Mouse (Mus musculus) gastrocnemius, adult 18-20 months (tissue): ENCODE results near the gene Tgoln1. TPM values are rescaled to one million over a fixed set of nuclear protein-coding genes. Genes with fewer than 3 reads are reported as not detected.

ENCODE experiments used
- DNase-seq: peaks from one replicate; pipeline ENCODE4 v3.0.0; 2021; ENCODE audit warnings: low spot score
- total RNA-seq, 2 experiments: library from RNA; stranded (reverse); gene quantifications; 2 replicates each; pipeline ENCODE4 v1.2.3; 2021

Gene Tgoln1
- total RNA-seq, 2 experiments from 2014 or later = 24.0 to 27.9 TPM

GRCm38 (mm10) chr6:72630961-72631360 is 14.2 kb upstream of the Tgoln1 start:
- no peak for DNase-seq

- no peak for DNase-seq
Observed at GRCm38 (mm10) chr6:72630370-72630769, 13.6 kb upstream of the Tgoln1 start.

- no peak for DNase-seq
Observed at GRCm38 (mm10) chr6:72627276-72627675, 10.5 kb upstream of the Tgoln1 start.

- no peak for DNase-seq
Observed at GRCm38 (mm10) chr6:72626391-72626790, 9.6 kb upstream of the Tgoln1 start.

- peak; percentile 77 for DNase-seq
Observed at GRCm38 (mm10) chr6:72623661-72624402, 7.0 kb upstream of the Tgoln1 start.

GRCm38 (mm10) chr6:72622917-72623316 is 6.1 kb upstream of the Tgoln1 start:
- no peak for DNase-seq

GRCm38 (mm10) chr6:72620920-72621319 is 4.1 kb upstream of the Tgoln1 start:
- DNase-seq = no peak

GRCm38 (mm10) chr6:72619734-72620532 is 3.1 kb upstream of the Tgoln1 start:
- DNase-seq = no peak

GRCm38 (mm10) chr6:72615561-72616375 is 1.0 kb downstream of the Tgoln1 start:
- no peak for DNase-seq

GRCm38 (mm10) chr6:72615151-72615550 is 1.6 kb downstream of the Tgoln1 start:
- no peak for DNase-seq

- no peak for DNase-seq
Observed at GRCm38 (mm10) chr6:72610261-72610660, 6.5 kb downstream of the Tgoln1 start.

GRCm38 (mm10) chr6:72608662-72609184 is 8.1 kb downstream of the Tgoln1 start:
- DNase-seq = no peak

- no peak for DNase-seq
Observed at GRCm38 (mm10) chr6:72607676-72608075, 9.1 kb downstream of the Tgoln1 start.

- no peak for DNase-seq
Observed at GRCm38 (mm10) chr6:72607060-72607459, 9.7 kb downstream of the Tgoln1 start.

GRCm38 (mm10) chr6:72604066-72604465 is 12.7 kb downstream of the Tgoln1 start:
- no peak for DNase-seq

- DNase-seq = peak; percentile 84
Observed at GRCm38 (mm10) chr6:72601732-72602131, 15.1 kb downstream of the Tgoln1 start.

GRCm38 (mm10) chr6:72600771-72601170 is 16.0 kb downstream of the Tgoln1 start:
- DNase-seq = no peak

- DNase-seq = no peak
Observed at GRCm38 (mm10) chr6:72600216-72600615, 16.6 kb downstream of the Tgoln1 start.

GRCm38 (mm10) chr6:72598791-72599557 is 17.8 kb downstream of the Tgoln1 start:
- peak; percentile 50 for DNase-seq

GRCm38 (mm10) chr6:72597956-72598753 is 18.6 kb downstream of the Tgoln1 start, which contains the start of the genes Elmod3 and Retsat:
Elmod3 (minus strand) TSS chr6:72598413.
Retsat (plus strand) TSS chr6:72598475.
- peak; percentile 98 for DNase-seq
